Mouse (Mus musculus): ENCODE results near the gene Taf3.

GRCm38 (mm10) chr2:9943011-9943410 lies 105.4 kb downstream of the Taf3 start:
- TF ChIP-seq HCFC1 (IDR thresholded peaks at IDR 0.05; ENCODE audit: borderline replicate concordance, insufficient read depth, low read length) (no peak), ZC3H11A (IDR thresholded peaks at IDR 0.05; ENCODE audit: borderline replicate concordance, low read depth, low read length) (no peak), MAFK (IDR thresholded peaks at IDR 0.05; ENCODE audit: insufficient read depth, low read depth, low read length) (no peak), ZNF384 (IDR thresholded peaks at IDR 0.05; ENCODE audit: low read depth, low read length) (no peak), CHD2 (IDR thresholded peaks at IDR 0.05; ENCODE audit: low read depth, low read length) (no peak)

Measured in ES-E14 (cell line).